Mouse (Mus musculus): ENCODE data around the gene Bcl7c.
"Not testable (repeated sequence)": the region's sequence is repeated elsewhere in the genome, so short reads cannot be mapped to it uniquely, and the experiment has no call there.

Bcl7c gene

GRCm38 (mm10) chr7:127708207-127709078 lies at the start of gene Bcl7c:
Gene Bcl7c, minus strand, starts transcription at chr7:127708933.
- ATAC-seq (ENCODE audit: insufficient number of reproducible peaks, low FRiP score, low TSS enrichment): peak; percentile 69

- no peak for ATAC-seq (ENCODE audit: insufficient number of reproducible peaks, low FRiP score, low TSS enrichment)
Measured at GRCm38 (mm10) chr7:127753741-127754140, 45.0 kb upstream of the Bcl7c start.

- ATAC-seq (ENCODE audit: insufficient number of reproducible peaks, low FRiP score, low TSS enrichment): no peak
Measured at GRCm38 (mm10) chr7:127753158-127753557, 44.4 kb upstream of the Bcl7c start.

- no peak for ATAC-seq (ENCODE audit: insufficient number of reproducible peaks, low FRiP score, low TSS enrichment)
Measured at GRCm38 (mm10) chr7:127752069-127752468, 43.3 kb upstream of the Bcl7c start.

GRCm38 (mm10) chr7:127751619-127752018 lies 42.9 kb upstream of the Bcl7c start:
- ATAC-seq (ENCODE audit: insufficient number of reproducible peaks, low FRiP score, low TSS enrichment): no peak

- ATAC-seq (ENCODE audit: insufficient number of reproducible peaks, low FRiP score, low TSS enrichment): peak; percentile 59
Measured at GRCm38 (mm10) chr7:127750131-127751127, 41.7 kb upstream of the Bcl7c start.

- no peak for ATAC-seq (ENCODE audit: insufficient number of reproducible peaks, low FRiP score, low TSS enrichment)
Measured at GRCm38 (mm10) chr7:127748235-127748560, 39.5 kb upstream of the Bcl7c start.

GRCm38 (mm10) chr7:127747559-127748234 lies 39.0 kb upstream of the Bcl7c start:
- no peak for ATAC-seq (ENCODE audit: insufficient number of reproducible peaks, low FRiP score, low TSS enrichment)

- ATAC-seq (ENCODE audit: insufficient number of reproducible peaks, low FRiP score, low TSS enrichment): no peak
Measured at GRCm38 (mm10) chr7:127746494-127747491, 38.1 kb upstream of the Bcl7c start.

GRCm38 (mm10) chr7:127745652-127746493 lies 37.1 kb upstream of the Bcl7c start:
- peak; percentile 85 for ATAC-seq (ENCODE audit: insufficient number of reproducible peaks, low FRiP score, low TSS enrichment)

GRCm38 (mm10) chr7:127745251-127745651 lies 36.5 kb upstream of the Bcl7c start:
- ATAC-seq (ENCODE audit: insufficient number of reproducible peaks, low FRiP score, low TSS enrichment): peak; percentile 79; the same call in 1 of the 2 replicates

- no peak for ATAC-seq (ENCODE audit: insufficient number of reproducible peaks, low FRiP score, low TSS enrichment)
Measured at GRCm38 (mm10) chr7:127744366-127745045, 35.8 kb upstream of the Bcl7c start, which contains the start of gene Fbxl19. Gene Fbxl19, plus strand, starts transcription at chr7:127744543.

- ATAC-seq (ENCODE audit: insufficient number of reproducible peaks, low FRiP score, low TSS enrichment): not testable (repeated sequence)
Measured at GRCm38 (mm10) chr7:127732066-127732465, 23.3 kb upstream of the Bcl7c start, which contains the start of gene Ctf2. Gene Ctf2, minus strand, starts transcription at chr7:127732166.

GRCm38 (mm10) chr7:127730170-127730569 lies 21.4 kb upstream of the Bcl7c start:
- no peak for ATAC-seq (ENCODE audit: insufficient number of reproducible peaks, low FRiP score, low TSS enrichment)

GRCm38 (mm10) chr7:127727898-127728297 lies 19.2 kb upstream of the Bcl7c start:
- ATAC-seq (ENCODE audit: insufficient number of reproducible peaks, low FRiP score, low TSS enrichment): no peak

GRCm38 (mm10) chr7:127725924-127726323 lies 17.2 kb upstream of the Bcl7c start:
- ATAC-seq (ENCODE audit: insufficient number of reproducible peaks, low FRiP score, low TSS enrichment): no peak

- ATAC-seq (ENCODE audit: insufficient number of reproducible peaks, low FRiP score, low TSS enrichment): no peak
Measured at GRCm38 (mm10) chr7:127725490-127725889, 16.8 kb upstream of the Bcl7c start.

- no peak for ATAC-seq (ENCODE audit: insufficient number of reproducible peaks, low FRiP score, low TSS enrichment)
Measured at GRCm38 (mm10) chr7:127719258-127719657, 10.5 kb upstream of the Bcl7c start.

Data from cerebellum, adult (tissue).